Mouse (Mus musculus): ENCODE data around the gene Daw1.

Gene Daw1

DNA sequence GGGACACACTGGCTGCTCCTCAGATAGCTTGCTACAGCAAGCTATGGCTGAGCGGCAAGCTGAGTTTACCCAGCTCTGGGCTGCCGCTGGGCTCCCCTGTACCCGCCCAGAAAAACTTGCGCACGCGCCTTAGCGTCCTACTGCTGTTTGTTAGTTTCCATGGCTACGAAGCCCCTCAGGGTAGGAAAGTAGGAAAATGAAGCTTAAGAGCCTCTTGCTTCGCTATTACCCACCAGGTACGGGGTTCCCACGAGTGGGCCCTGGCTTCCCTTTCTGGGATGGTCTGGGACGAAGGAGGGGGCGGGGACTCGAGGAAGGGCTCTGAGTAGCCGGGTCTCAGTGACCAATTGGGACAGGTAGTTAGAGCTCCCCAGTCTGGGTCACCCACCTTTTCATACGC is at the start of gene Daw1:
Daw1 (plus strand) TSS at position 150 of the 400 bp plus-strand sequence.
- DNase-seq, result no peak

DNA sequence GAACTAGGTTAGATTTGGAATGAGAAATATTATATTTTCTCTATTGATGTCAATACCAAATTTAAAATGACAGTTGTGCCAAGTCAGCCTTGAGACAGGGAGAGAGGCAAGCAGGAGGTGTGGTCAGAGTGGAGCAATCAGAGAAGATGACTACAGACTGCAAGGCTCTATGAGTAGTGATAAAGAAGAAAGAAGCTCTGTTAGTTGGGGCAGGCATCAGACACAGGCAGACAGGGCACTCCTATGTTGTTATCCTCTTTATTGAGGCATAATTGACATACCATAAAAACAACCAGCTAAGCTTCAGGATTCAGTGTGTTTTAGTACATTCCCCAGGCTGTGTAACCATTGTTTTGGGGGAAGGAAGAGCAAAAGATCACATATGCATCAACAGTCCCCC is 48.6 kb upstream of the Daw1 start:
- no peak for DNase-seq

DNA sequence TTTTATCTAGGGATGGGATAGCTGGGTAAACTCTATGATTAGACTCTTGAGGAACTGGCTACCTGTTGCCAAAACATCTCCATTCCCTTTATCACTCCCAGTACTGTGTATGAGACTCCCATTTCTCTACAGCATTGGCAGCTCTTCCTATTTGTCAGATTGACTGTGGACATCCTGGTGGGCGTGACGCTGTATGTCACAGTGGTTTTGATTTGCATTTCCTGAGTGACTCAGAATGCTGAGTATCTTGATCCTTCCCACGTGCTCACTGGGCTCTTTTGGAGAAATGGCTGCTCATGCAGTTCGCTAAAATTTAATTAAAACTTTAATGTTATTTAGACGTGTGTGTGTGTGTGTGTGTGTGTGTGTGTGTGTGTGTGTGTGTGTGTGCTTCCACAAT is 47.8 kb upstream of the Daw1 start:
- no peak for DNase-seq

DNA sequence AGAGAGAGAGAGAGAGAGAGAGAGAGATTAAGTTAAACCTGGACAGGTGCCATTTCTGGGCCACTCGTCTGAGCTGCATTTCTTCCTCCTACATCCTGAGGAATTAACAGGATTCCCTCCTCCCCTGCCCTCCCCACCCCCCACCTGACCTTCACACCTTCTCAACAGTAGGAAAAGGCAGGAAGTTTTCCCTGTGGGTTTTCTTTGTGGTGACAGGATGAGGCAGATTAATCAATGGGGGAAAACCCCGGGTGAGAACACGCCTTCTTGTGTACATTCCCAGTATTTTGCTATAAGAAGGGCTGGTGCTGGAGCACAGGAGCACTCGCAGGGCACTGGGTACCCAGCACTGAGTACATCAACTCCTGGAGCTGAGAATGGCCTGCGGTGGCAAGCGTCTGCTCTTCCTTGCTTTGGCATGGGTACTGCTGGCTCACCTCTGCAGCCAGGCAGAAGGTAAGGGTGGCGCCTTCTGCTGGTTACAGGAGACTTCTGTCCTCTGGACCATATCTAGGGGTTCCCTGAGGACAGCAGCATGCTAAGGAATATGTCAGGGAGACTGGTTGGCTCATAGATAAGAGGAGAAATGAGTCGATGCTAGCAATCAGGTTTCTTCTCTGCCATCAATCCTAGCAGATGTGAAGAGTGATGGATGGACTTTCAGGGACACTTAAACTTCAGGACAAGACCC is 43.0 kb upstream of the Daw1 start, which contains the start of gene Ccl20:
Ccl20 (plus strand) TSS at position 320 of the 691 bp plus-strand sequence.
- DNase-seq, result no peak

DNA sequence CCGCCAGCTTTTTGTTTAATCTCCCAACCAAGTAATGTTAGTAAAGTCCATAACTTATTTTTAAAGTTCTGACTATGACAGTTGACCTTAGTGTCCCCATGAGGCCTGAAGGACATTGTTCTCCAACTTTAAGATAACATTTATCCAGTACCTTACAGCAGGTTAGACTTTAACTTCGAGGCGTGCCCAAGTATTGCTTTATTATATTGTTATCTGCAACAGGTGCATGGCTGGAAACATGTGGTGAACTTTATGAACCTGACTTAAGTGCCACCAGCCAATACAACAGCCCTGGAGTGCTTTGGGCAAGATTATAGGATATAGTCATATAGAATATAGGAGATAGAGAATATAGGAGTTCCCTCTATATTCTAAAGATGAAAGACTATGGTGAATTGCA is 42.3 kb upstream of the Daw1 start:
- no peak for DNase-seq

DNA sequence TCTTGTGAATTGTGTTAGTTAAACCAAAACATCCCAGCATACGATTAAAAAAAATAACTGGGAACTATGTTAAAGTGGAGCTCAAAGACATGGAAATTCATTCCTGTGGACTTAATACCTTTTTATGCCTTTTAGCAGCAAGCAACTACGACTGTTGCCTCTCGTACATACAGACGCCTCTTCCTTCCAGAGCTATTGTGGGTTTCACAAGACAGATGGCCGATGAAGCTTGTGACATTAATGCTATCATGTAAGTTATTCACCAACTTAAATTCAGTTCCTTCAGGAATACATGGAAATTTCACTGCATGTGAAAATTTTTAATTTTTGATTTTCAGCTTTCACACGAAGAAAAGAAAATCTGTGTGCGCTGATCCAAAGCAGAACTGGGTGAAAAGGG is 41.9 kb upstream of the Daw1 start:
- no peak for DNase-seq

DNA sequence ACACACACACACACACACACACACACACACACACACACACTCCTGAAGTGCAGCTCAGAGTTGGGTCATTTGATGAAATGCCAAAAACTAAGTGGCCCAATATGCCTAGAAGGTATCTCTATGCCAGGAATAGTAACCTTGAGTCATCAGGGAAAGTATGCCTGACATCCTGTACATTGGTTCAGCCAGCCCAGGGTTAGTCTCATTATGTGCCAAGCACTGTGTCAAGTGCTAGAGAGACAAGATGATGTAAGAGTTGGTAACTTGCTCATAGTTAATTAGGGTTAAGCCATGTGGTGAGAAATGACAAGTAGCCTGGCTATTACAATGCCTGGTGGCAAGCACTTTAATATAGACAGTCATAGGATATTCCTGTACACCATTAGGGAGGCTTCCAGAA is 39.6 kb upstream of the Daw1 start:
- no peak for DNase-seq

DNA sequence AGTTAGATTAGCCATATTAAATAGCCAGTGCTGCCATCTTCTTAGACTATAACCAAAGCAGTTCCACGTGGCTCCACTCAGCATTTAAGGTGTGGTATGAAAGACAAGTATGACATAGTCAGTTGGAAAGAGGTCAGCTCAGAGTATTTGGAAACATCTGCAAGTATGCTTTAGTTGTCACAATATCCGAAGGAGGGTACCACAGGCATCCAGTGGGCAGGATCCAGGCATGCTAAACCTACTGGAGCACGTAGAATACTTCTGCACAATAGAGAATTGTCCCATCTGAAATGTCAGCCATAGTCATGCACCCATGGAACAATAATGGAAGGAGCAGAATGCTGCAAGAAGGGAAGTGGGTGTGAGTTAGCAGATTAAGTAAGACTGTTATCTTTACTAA is 39.2 kb upstream of the Daw1 start:
- DNase-seq, result no peak

DNA sequence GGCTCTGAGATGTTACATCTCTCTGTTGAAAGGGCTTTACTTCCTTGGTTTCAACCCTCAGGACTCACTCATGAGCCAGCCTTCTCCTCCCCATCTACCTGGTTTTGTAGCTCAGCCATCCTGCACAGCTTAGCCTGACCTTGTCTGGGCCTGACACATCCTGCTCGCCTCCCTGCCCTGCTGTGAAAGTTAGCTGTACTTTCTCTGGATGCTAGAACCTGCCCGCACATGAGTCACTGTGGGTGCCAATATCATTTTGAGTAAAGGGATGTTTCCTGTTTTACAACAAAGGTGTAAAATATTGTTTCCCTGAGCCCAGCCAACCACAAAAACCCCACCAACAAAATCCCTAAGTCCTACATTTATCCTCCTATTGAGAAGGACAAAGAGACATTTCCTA is 36.4 kb upstream of the Daw1 start:
- DNase-seq, result no peak

DNA sequence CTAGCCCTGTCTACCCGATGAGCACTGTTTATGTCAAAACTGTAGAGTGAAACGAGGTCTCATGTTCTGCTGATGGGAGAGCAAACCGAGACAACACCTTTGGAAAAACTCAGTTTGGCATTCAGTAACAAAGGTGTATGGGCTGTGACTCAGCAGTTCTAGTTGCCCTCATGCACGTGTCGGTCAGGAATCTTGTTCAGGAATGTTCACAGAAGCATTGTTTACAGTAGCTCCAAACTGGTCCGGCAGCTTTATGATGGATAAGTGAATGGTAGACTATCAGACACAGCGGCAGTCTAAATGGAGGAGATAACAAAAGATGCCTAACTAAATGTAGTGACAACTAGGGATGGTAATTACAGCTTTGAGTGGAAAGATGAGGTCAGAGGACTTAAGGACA is 23.7 kb upstream of the Daw1 start:
- DNase-seq, result no peak

DNA sequence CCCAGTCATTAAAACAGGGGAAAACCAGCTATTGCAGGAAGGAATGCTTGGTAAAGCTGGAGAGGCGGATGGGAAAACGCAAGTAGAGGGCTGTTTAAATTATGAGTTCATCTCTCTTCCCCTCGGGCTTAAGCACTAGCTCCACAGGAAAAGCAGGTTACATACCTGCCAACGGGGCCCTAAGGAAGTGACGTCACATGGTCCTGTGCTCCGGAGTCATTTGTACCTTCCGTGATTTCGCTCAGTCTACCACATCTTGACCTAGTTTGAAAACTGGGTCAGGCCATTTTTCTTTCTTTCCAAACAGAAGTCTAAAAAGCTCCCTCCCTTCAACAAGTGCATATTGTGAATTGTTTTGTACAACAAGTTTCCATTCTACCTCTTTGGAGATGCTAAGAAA is 21.7 kb upstream of the Daw1 start:
- no peak for DNase-seq

DNA sequence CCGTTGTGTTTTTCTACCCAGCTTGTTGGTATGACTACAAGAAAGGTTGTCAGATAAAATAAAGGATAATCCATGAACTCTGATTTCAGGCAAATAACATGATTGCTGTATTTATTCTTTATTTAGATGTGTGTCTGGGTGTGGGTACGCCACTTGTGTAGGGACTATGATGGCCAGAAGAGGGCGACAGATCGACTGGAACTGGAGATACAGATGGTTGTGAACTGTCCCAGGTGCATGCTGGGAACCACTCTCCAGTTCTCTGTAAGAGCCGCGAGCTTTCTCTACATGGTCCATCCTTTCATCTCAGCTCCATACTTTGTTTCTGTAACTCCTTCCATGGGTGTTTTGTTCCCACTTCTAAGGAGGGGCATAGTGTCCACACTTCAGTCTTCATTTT is 20.8 kb upstream of the Daw1 start:
- DNase-seq, result no peak

DNA sequence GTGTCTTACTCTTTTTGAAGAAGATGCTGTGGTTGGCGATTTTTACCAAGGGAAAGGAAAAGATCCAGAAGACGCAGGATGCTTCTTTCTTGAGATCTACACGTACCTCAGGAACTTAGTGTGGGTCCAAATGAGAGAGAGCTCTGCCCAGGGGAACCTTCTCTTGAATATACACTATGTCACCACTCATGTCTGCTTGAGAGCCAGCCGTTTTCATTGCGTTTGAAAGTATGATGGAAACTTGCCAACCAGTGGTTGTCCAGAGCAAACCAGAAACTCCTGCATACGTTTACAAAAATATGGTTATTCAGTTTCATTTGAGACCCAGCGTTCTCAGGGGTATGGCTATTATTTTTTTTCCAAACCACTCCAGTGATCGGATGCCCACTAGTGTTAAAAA is 18.0 kb upstream of the Daw1 start:
- DNase-seq, result no peak

DNA sequence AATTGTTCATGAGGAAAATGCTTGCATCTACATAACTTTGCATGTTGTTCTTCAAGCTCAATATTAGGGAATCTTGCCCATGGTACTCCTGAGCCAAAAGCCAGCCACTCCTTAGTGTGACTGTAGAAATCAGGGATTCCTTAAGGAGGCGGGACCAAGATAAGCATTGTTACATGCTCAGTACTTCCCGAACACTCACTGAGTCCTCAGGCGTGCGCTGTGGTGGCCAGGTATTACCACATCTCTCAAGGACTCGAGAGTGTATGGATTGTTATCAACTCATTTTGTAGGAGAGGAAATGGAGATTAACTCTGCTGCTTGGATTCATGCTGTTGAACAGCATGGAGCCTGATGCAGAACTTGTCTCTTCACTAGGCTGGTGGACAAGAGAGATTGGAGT is 17.5 kb upstream of the Daw1 start:
- DNase-seq, result no peak

DNA sequence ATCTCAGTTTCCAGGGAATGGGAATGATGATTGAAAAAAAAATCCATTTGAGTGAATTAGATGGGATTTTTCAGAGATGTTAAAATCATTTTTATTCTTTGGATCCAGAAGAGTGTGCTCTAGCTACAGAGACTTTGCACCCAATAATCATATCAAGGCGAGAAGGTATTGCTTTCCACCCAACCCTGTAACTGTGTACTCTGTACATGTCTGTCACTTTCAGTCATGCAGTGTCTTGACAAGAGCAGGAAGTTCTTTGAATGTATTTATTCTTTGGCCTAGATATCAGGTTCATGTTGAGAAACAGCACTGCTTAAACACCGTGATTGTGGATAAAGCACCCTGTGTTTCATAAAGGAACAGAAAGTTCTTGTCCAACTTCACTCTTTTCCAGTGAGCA is 13.0 kb upstream of the Daw1 start:
- DNase-seq, result no peak

DNA sequence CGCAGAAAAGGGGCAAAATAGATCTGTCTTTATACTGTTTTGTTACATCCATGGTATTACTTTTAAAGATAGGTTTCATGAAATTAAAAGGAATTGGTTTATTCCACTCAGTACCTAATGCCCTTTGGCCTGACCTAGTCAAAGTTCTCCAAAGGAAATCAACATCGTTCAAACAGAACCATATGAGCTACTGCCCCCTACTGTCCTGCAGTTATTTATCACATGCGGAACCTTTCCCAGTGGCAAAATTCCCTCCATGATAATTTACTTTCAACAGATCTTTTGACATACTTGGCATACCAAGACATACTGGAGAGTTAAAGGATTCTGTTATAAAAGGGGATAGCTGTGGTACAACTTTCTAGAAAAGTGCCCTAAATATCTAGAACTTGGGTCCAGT is 9.3 kb upstream of the Daw1 start:
- DNase-seq, result no peak

DNA sequence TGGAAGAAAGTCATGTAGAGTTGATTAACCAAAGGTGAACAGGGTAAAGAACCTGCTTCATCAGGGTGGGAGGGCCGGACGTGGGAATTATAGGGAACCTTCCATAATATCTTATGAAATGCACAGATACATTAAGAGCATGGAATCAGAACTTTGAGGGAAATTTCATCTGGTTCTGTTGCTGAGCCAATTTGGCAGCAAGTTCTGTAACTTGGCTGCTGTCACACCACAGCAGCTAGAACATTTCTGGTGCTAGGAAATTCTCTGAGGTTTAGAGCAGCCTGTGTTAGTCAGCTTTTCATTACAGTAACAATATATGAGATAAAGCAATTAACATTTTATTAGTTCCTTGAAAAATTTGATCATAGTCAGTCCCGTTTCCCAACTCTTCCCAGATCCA is 6.6 kb upstream of the Daw1 start:
- DNase-seq, result no peak

DNA sequence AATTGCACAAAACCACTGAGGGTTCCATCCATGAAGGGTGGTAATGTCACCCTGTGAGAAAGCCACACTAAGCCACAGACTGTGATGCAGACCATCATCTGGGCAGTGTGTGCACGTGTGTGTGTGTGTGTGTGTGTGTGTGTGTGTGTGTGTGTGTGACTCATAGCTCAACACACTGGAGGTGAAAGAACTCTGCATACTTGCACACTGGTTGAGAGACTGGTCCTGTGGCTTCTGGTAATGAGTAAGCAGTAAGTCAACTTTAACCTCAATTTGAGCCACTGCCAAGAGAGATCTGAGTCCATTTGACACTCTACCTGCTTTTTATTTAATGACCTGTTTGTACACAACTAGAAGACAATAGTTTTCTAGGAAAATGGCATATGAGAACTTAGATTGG is 2.7 kb upstream of the Daw1 start:
- DNase-seq, result no peak

DNA sequence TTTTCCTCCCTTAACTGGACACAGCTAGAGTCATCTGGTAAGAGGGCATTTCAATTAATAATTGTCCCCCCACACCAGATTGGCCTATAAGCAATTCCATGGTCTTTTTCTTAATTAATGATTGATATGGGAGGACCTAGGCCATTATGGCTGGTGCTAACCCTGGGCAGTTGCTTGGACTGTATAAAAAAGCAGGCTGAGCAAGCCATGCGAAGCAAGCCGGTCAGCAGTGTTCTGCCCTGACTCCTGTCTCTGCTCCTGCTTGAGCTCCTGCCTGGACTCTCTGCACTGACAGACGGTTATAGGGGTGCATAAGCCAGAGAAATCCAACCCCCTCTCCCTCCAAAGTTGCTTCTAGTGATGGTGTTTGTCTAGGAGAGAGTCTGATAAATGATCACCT is 2.1 kb downstream of the Daw1 start:
- no peak for DNase-seq

DNA sequence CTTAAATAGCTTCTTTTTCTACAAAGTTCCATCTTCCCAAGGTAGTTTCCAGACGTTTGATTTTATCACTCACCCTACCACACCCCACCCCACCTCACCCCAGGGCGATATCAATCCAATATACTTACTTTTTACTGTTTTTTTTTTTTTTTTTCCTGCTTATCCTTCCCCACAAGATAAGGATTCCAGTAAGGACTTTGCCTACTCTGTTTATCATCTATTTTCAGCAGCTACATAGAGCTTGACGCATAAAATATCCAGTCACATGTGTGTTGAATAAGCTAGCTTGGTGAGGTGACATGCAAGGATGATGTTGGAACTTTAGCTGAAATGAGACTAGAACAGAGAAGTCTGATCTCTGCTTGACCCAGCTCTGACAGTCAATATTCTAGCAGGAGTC is 4.5 kb downstream of the Daw1 start:
- DNase-seq, result no peak

DNA sequence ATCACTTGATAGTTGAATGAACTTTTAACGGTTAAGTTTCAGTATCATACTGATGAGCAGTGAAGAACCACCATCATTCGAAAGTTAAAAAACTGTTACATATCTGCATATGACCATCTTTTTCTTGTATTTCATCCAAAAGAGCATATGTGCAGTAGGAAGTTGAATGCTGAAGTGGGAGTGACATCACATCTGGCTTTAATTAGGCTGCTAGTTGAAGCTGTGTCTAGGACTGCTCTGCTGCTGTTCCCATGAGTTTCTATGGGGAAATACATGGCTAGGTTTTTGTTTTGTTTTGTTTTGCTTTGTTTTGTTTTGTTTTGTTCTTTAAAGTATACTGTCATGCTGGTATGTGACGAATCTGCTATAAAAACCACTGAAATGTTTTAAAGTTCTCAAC is 9.6 kb downstream of the Daw1 start:
- DNase-seq, result no peak

DNA sequence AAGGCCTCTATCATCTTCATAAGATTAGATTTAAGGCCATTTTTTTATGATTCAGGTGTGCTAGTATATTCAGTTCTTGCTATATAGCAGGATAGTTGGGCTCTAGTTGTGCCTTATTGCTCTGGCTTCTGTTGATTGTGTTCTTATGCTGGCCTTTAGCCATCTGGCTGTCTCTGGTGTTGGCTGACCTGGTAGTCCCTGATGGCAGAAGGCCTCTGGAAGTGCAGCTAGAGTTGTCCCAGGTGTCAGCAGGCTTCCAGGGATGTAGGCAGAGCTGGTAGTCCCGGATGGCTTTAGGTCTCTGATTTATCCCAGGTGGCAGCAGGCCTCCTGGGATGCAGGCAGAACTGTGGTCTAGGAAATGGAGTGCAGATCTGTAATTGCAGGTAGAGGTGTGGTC is 16.4 kb downstream of the Daw1 start:
- no peak for DNase-seq

DNA sequence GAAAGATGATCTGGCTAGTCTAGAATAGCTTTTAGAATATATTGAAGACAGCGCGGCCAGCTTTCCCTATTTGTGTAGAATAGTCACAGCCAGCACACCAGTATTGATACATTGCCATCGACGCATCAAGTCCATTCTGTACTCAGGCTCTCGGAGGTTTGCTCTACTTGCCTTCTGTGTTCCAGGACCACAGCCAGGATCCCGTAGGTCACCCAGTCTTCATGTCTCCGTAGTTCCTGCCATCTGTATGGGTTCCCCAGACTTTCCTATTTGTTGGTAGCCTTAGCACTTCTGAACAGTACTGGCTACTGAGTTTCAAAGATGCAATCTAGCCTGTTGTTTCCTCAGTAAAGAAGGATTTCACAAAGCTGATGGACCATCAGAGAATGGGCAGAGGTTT is 20.0 kb downstream of the Daw1 start:
- DNase-seq, result no peak

DNA sequence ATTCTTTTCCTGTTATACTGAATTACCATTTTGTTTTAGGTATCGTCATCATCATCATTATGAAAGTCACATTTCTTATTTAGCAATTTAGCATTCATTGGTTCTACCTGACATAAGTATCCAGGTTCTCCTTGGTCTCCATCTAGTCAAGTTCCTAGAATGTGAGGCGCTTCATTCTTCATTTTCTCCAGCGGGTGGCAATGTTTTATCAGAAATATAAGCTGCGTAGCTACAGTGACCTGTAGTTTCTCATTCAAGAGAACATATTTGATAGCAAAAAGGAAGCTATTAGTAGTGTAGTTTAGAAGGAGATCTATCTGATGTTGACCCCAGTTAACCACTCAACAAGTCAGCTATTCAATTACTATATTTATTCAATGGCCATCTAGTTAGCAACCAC is 21.9 kb downstream of the Daw1 start:
- no peak for DNase-seq

DNA sequence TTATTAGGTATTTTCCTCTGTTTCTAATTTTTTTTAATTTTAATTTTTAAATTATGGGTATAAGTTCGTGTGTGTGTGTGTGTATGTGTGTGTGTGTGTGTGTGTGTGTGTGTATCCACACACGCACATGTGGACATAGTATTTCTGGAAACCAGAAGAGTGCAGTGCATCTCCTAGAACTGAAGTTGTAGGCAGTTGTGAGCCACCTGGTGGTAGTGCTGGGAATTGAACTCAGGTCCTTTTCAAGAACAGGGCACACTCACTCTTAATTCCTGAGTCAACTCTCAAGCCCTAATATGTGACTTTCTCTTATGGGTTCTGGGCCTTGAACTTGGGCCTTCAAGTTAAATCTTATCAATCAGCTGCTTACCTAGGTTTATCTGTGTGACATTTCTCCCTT is 27.6 kb downstream of the Daw1 start:
- no peak for DNase-seq

DNA sequence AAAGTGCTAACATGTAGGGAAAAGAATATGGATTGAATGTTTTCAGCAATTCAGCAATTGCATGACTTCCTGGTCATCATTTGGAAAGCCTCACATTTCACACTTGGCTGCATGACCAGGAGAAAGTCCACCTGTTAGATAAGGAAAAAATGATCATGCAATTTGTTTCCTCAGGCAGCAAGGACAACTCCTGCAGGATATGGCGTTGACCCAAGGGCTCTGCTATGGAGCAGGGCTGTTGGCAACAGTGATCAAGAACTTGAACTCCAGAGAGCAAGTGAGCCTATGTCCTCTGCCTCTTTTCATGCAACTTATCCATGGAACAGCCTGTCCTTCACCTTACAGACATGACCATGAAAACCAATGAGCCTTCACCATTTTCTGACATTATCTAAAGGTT is 50.4 kb downstream of the Daw1 start:
- DNase-seq, result no peak

Measured in thymus, postnatal 36 days (tissue).